Mouse (Mus musculus) ES-E14 (cell line): Measurements from ENCODE around the gene Mctp1. TPM values are rescaled to one million over a fixed set of nuclear protein-coding genes. Genes with fewer than 3 reads are reported as not detected.

Experiments
- DNase-seq: peaks from one replicate; pipeline ENCODE4 v3.0.0-alpha.2; 2013; ENCODE audit warnings: low read depth, low spot score
- H3K27ac ChIP-seq: 2 replicates; pipeline ENCODE4 v1.5.1; 2012; ENCODE audit warnings: low read depth, mild to moderate bottlenecking, low read length, moderate library complexity, mixed read lengths; ENCODE audit not compliant: poor library complexity, insufficient read depth, severe bottlenecking
- H3K36me3 ChIP-seq: 2 replicates; pipeline ENCODE4 v1.6.1; 2012; ENCODE audit warnings: mild to moderate bottlenecking, low read length, moderate library complexity, mixed read lengths; ENCODE audit not compliant: control insufficient read depth, poor library complexity, insufficient read depth, severe bottlenecking
- H3K4me1 ChIP-seq, 2 experiments: fragments of 150-350 bp in 1 of 2; sonication (generic) in 1 of 2; 2 replicates each; pipeline ENCODE4 v1.6.1; 2012; ENCODE audit warnings: low read length in 2 of 2, mild to moderate bottlenecking in 1 of 2, mixed read lengths in 1 of 2; ENCODE audit not compliant: control insufficient read depth in 2 of 2, insufficient read depth in 2 of 2, poor library complexity in 1 of 2
- H3K4me3 ChIP-seq, 2 experiments: fragments of 150-350 bp in 1 of 2; sonication (generic) in 1 of 2; 2 replicates each; pipeline ENCODE4 v1.5.1; 2012; ENCODE audit warnings: low read length in 2 of 2, low read depth in 1 of 2, mild to moderate bottlenecking in 1 of 2, mixed read lengths in 1 of 2; ENCODE audit not compliant: insufficient read depth in 1 of 2, poor library complexity in 1 of 2, severe bottlenecking in 1 of 2
- H3K9ac ChIP-seq: 2 replicates; pipeline ENCODE4 v1.6.1; 2012; ENCODE audit warnings: low read depth, mild to moderate bottlenecking, low read length, mixed read lengths; ENCODE audit not compliant: poor library complexity, insufficient read depth, severe bottlenecking
- H3K9me3 ChIP-seq: fragments of 150-350 bp; sonication (generic); 2 replicates; pipeline ENCODE4 v1.6.1; 2012; ENCODE audit warnings: low read depth, mild to moderate bottlenecking, low read length; ENCODE audit not compliant: control insufficient read depth, insufficient read depth
- CHD2 ChIP-seq: IDR thresholded peaks from 2 replicates; pipeline ENCODE4 v1.6.1; 2014; ENCODE audit warnings: mild to moderate bottlenecking, low read depth, low read length, inconsistent platforms
- HCFC1 ChIP-seq: IDR thresholded peaks from 2 replicates; pipeline ENCODE4 v1.6.1; 2012; ENCODE audit warnings: low read length, inconsistent platforms, borderline replicate concordance; ENCODE audit not compliant: insufficient read depth
- MAFK ChIP-seq: IDR thresholded peaks from 2 replicates; pipeline ENCODE4 v1.6.1; 2014; ENCODE audit warnings: mild to moderate bottlenecking, low read depth, low read length, inconsistent platforms; ENCODE audit not compliant: insufficient read depth
- ZC3H11A ChIP-seq: IDR thresholded peaks from 2 replicates; pipeline ENCODE4 v1.6.1; 2012; ENCODE audit warnings: low read depth, mild to moderate bottlenecking, inconsistent platforms, low read length, borderline replicate concordance
- ZNF384 ChIP-seq: IDR thresholded peaks from 2 replicates; pipeline ENCODE4 v1.6.1; 2012; ENCODE audit warnings: low read depth, low read length, inconsistent platforms
- in situ Hi-C, 2 experiments: fragments of 600-800 bp; cut with MboI; formaldehyde crosslinking; loops; one replicate each; pipeline ENCODE4 v1.15.1; 2025; ENCODE audit warnings: low sequenced_read_pairs in 2 of 2, inconsistent platforms in 1 of 2; ENCODE audit not compliant: unreplicated experiment in 2 of 2
- total RNA-seq: library from RNA; depleted of rRNA; stranded (reverse); fragments of 300-350 nt; gene quantifications from 2 replicates; pipeline ENCODE4 v1.2.3, GENCODE M21; 2012

The Mctp1 gene
- total RNA-seq, 1 experiment: 0.80 TPM

DNA sequence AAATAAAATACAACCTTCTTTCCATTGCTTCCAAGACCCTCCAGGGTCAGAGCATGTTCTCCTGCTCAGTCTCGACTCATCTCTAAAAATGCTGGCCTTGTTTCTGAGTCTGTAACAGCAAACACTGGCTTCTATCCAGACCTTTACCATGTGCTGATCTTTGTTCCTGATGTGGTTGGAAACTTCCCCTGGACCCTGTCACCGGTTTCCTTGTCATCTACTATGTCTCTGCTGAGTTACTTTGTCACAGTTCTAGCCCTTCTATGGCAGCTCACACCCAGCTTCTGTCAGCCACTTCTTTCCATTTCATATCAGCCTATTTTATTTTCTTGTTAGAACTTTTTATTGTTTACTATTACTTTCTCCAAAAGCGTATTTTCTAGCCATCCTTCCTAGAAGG is 177.3 kb downstream of the Mctp1 start:
- no peak overlapping the region for H3K4me3 ChIP-seq
- TF ChIP-seq MAFK: no peak
- no peak overlapping the region for H3K27ac ChIP-seq
- in situ Hi-C loops: no loop called here
- no peak overlapping the region for H3K9ac ChIP-seq
- DNase-seq: no peak
- H3K9me3 ChIP-seq: no peaks in the 10 kb centered on the region
- H3K36me3 ChIP-seq: no peaks in the 10 kb centered on the region
- no peaks in the 10 kb centered on the region for H3K4me1 ChIP-seq

DNA sequence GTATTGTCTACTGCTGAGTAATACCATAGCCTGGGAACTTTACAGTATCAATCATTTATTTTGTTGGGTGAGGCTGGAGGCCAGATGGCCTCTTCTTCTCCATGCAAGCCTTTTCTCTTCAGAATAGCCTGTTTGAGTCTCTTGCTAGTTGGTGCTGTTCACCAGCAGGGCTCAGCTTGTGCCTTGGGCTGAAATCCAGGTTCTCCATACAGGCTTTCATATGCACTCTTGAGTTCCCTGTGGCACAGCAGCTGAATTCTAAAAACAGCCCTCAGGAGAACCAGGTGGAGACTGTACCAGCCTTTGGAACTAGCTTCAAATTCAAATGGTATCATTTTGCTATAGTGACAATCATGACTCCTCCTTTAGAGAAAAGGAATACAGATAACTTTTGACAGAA is 179.7 kb downstream of the Mctp1 start:
- in situ Hi-C loops: no loop called here
- no peak overlapping the region for H3K4me3 ChIP-seq
- TF ChIP-seq ZNF384: no peak
- TF ChIP-seq CHD2: no peak
- no peak for TF ChIP-seq MAFK
- no peak for TF ChIP-seq ZC3H11A
- TF ChIP-seq HCFC1: no peak
- no peak overlapping the region for H3K27ac ChIP-seq
- no peak overlapping the region for H3K9ac ChIP-seq
- H3K4me1 ChIP-seq: no peaks in the 10 kb centered on the region
- H3K36me3 ChIP-seq: no peaks in the 10 kb centered on the region
- no peak for DNase-seq
- H3K9me3 ChIP-seq: no peaks in the 10 kb centered on the region

DNA sequence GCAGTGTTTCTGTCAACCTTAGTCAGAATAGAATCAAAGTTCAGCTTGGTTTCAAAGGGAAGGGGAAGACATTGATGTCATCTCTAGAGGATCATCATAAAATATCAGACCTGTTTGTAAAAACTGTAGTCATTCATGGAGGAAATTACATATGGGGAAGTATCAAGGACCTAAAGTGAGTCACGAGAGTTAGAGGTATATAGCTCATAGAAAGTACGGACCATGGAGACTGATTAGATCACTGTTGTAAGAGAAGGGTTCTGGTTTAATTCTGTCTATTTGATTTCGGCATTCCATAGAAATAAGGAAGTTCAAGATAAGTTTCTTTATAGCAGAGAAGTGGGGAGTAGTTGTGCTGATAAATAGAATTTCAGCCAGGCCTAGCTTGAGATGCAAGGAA is 181.7 kb downstream of the Mctp1 start:
- in situ Hi-C loops: no loop called here

DNA sequence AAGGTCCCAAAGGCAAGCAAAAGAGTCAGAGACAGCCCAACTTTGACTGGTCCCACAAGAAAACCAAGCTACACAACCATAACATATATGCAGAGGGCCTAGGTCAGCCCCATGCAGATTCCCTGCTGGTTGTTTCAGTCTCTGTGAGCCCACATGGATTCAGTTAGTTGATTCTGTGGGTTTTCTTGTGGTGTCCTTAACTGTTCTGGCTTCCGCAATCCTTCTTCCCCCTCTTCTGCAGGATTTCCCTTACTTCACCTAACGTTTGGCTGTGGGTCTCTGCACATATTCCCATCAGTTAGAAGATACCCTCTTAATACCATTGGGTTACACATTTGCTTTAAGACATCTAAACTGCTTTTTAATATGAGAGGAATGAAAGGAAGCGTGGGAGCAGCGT is 183.1 kb downstream of the Mctp1 start:
- no peak overlapping the region for H3K27ac ChIP-seq
- no peak for DNase-seq
- in situ Hi-C loops: no loop called here
- H3K4me1 ChIP-seq: no peaks in the 10 kb centered on the region
- no peak for TF ChIP-seq CHD2
- no peak for TF ChIP-seq HCFC1
- TF ChIP-seq ZC3H11A: no peak
- TF ChIP-seq ZNF384: no peak
- TF ChIP-seq MAFK: no peak
- H3K9ac ChIP-seq: no peak overlapping the region
- H3K9me3 ChIP-seq: no peaks in the 10 kb centered on the region
- no peak overlapping the region for H3K4me3 ChIP-seq
- no peaks in the 10 kb centered on the region for H3K36me3 ChIP-seq

More for the DNA sequence above, 181.7 kb downstream of the Mctp1 start:
- Histone ChIP-seq H3K36me3 (no peaks in the 10 kb centered on the region), H3K4me3 (no peak overlapping the region), H3K9ac (no peak overlapping the region), H3K4me1 (no peaks in the 10 kb centered on the region), H3K9me3 (no peaks in the 10 kb centered on the region), H3K27ac (no peak overlapping the region)
- TF ChIP-seq CHD2 (no peak), ZC3H11A (no peak), MAFK (no peak), ZNF384 (no peak), HCFC1 (no peak)
- DNase-seq: no peak

DNA sequence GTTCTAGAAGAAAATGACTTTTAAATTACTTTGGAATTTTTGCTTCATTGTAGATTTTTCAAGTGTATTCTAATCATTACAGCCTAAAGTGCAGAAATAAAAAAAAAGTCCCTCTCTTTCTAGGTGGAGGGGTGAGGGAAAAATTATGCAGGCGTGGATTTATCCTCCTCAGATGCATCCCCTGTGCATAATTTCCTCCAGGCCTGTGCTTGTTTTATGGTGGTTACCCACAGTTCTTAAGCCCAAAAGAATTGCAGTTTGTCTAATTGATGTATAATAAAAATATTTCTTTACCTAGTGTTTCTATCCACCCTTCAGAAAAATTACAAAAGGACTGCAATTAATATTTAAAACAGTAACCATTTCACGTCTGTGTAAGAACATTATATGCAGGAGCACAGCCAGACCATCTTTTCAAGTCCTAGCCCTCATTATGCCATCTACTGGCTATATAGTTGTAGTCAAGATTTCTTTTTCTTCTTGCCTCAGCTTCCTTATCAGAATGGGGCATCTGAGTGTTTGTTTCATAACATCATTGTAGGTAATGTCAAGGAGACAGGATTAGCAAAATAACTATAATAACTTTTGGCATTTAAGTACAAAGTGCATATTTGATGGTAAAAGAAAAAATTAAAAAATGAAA is 184.4 kb downstream of the Mctp1 start:
- TF ChIP-seq ZNF384 (no peak), HCFC1 (no peak), ZC3H11A (no peak), MAFK (no peak), CHD2 (no peak)
- no peak overlapping the region for H3K4me3 ChIP-seq
- no peaks in the 10 kb centered on the region for H3K9me3 ChIP-seq
- H3K27ac ChIP-seq: no peak overlapping the region
- no peaks in the 10 kb centered on the region for H3K36me3 ChIP-seq
- H3K9ac ChIP-seq: no peak overlapping the region
- DNase-seq: no peak
- in situ Hi-C loops: no loop called here
- no peaks in the 10 kb centered on the region for H3K4me1 ChIP-seq
